Mouse (Mus musculus) gastrocnemius, adult 8-10 months (tissue): Measurements from ENCODE around the gene Zfyve28. TPM values are rescaled to one million over a fixed set of nuclear protein-coding genes. Genes with fewer than 3 reads are reported as not detected.
A peak's percentile ranks its signal among the peaks of the same experiment; 100 is the strongest.

Source experiments
- DNase-seq, 2 experiments: peaks; one replicate each; pipeline ENCODE4 v3.0.0; 2022; ENCODE audit warnings: low spot score in 2 of 2
- total RNA-seq, 4 experiments: library from RNA; stranded (reverse); gene quantifications; 2 replicates each; pipeline ENCODE4 v1.2.4; 2022

Gene Zfyve28
- total RNA-seq, 4 experiments from 2014 or later = 0.35 to 1.3 (median 0.68) TPM

DNA sequence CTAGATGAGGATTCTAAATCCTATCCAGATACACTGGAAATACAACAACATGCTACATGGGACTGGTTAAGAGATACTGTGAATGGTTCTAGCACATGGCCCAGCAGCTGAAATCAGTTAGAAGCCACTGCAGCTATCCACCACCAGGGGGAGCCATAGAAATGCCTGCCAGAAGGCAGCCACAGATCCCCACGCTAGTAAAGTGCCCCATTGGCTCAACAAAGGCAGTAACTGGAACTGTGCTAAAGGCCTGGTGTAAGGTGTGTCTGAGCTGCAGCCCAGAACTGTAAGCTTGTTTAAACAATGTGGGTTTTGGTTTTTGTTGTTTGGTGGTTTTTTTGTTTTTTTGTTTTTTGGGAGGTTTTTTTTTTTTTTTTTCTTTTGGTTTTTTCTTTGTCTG, 78.0 kb downstream of the Zfyve28 start:
- peak in 1 of 2 experiments; percentile 49 for DNase-seq

DNA sequence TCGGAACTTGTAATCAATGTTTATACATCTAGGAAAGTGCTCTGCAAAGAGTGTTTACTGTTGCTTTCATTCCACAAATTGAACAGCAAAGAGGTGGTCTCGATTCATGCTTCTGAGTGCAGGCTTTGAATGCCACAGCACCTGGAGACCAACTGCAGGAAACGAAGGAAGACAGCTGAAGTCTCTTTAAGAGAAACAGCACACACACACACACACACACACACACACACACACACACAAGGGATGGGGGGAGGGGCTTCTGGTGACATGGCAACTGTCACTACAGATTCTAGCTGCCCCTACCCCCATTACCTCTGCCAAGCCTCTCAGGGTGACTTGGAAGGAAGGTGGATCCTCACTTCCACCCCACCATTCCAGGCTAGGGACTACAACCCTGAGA, 80.7 kb downstream of the Zfyve28 start:
- no peak for DNase-seq

DNA sequence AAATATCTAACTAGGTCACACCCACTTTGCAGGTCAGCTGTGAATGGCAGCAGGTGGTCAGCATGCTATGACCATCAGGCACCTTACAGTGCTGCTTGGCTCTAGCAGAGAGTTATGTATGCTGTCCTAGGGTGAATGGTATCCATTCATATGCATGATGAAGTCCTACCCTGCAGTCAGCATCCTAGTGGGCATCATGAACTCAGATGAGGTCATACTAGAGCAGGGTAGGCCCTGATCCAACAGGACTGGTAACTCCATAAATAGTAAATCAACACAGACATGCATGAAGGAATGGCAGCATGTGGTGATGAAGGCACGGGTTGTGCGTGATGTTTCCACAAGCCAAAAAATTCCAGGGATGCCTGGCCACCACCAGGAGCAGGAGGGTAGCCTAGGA, 82.5 kb downstream of the Zfyve28 start:
- DNase-seq = no peak

- no peak for DNase-seq
Observed at GRCm38 (mm10) chr5:34204911-34205310, 83.3 kb downstream of the Zfyve28 start.

DNA sequence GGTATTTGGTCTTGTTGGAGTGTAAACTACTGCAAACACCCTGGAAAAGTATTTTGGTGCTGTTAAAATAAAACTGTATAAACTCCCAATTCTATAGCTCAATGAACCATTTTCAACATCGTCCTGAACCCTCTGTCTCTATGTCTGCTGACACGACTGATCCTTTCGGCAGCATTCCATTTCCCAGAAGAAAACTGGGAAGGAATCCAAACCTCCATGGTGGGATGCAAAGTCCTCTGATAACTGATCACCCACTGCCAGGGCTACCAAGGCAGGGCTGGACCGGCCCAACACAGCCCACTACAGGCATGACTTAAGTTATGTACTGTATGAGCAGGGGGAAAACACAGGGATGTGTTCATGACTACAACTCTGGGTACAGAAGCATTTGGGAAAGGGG, 86.2 kb downstream of the Zfyve28 start:
- no peak for DNase-seq

GRCm38 (mm10) chr5:34201396-34201795, 86.9 kb downstream of the Zfyve28 start:
- DNase-seq = peak in 1 of 2 experiments; percentile 43

GRCm38 (mm10) chr5:34198615-34199014, 89.6 kb downstream of the Zfyve28 start:
- DNase-seq = no peak

DNA sequence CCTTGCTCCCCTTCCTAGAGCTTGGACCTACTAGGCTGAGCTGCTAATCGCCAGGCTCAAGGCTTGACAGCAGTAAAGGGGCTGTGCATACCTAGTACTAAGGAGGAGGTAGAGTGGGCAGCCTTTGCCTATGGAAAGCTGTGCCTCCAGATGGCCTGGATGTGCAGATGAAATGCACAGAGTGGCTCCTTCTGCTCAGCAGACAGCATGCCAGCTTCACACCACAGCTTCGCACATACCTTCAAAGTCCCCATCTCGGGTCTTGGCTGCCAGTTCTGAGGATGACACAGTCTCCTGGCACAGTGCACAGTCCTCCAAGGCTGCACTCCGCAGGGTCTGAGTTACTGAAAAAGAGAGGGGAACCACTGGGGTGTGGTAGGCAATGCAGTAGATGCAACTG, 91.0 kb downstream of the Zfyve28 start:
- DNase-seq = no peak

- no peak for DNase-seq
Observed at GRCm38 (mm10) chr5:34196423-34196822, 91.8 kb downstream of the Zfyve28 start.

DNA sequence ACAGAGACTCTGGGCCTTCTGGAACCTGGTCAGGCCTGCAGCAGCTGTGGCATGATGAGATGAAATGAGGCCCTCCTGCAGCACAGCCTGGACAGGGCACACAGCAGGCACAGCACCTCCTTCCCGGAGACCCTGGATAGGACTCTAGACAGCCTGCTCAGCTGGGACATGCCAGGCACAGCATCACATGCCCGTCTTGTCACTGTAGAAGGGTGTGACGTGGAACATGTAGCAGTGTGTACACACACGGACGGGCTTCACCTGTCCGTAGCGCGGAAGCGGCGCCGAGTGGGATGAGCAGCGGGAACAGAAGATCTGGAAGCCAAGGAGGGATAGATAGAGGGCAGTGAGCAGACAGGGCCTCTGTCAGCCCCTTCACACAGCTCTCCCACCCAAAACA, 92.5 kb downstream of the Zfyve28 start:
- no peak for DNase-seq

GRCm38 (mm10) chr5:34194975-34195662, 93.1 kb downstream of the Zfyve28 start:
- no peak for DNase-seq

- no peak for DNase-seq
Observed at GRCm38 (mm10) chr5:34194426-34194825, 93.8 kb downstream of the Zfyve28 start.

DNA sequence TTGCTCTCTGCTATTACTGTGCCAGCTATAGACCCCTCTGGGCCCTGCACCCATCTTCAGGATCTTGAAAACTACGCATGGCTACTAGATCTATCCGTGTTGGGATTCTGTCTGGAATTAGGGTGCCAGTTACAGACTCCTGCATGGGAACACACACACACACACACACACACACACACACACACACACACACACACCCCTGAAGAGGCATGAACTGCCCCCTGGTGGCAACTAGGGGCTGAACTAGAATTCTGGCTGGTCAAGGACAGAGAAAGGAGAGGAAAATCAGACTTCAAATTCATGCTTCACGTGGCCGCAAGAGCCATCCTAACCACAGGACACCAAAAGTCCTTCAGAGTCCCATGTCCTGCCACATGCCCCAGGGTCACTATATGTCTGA, 96.4 kb downstream of the Zfyve28 start:
- no peak for DNase-seq

- DNase-seq = no peak
Observed at GRCm38 (mm10) chr5:34191021-34191420, 97.2 kb downstream of the Zfyve28 start.

GRCm38 (mm10) chr5:34189521-34189920, 98.7 kb downstream of the Zfyve28 start:
- DNase-seq = no peak

DNA sequence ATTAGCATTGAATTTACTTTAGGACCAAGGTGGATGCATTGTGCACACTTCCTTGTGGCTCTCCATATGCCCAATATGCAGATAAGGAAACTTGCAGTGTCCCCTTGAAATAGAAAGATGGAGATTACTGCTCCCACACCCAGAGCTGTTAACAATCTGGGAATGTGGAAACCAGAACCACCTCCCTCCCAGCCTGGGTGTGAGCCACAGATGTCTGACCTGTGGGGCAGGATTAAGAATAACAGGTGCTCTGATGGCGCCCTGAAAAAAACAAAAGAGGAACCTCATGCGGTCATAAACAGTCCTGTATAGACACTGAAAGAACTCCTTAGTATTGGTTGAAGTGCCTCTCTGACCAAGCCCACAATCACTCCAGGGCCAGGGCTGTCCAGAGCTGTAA, 99.4 kb downstream of the Zfyve28 start:
- DNase-seq = no peak

GRCm38 (mm10) chr5:34187601-34188316, 100.5 kb downstream of the Zfyve28 start, which contains the start of gene Mxd4:
TSS of gene Mxd4 (minus strand) at chr5:34187720.
- DNase-seq = peak; percentile 99 to 100

- peak in 1 of 2 experiments; percentile 47 for DNase-seq
Observed at GRCm38 (mm10) chr5:34186961-34187391, 101.3 kb downstream of the Zfyve28 start.

DNA sequence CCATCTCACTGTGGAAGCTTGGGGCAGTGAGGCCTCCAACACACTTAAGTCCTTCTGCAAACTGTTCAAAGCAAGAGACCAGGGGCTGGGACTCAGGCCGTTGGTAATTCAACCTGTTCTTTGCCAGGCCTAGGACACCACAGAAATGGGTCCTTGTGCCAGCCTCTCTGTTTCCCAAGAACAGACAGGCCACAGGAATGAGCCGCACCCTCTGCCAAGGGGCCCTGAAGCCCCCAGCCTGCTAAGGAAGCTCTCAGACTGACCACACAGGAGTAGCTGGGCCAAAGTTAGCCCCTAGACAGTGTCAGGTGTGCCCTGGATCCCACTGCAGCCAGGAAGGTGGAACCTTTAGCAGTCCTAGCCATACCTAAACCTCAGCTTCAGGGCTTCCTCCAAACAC, 101.9 kb downstream of the Zfyve28 start:
- DNase-seq = peak in 1 of 2 experiments; percentile 15

DNA sequence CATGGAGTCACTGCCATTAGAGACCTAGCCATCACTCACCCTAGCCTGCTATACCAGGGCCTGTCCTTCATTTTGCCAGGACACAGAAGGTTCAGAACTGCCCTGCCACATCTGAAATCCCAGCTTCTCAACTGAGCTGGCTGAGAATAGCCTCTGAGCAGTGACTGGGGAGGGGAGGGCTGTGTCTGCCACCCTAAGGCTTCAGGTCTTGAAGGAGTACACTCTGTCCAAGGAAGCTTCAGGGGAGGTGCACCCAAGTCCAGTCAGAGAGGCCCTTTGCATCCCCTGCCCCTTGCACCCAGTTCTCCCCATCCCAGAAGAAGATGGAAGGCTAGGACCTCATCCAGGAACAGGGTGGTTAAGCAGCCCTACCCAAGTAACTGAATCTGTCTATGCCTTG, 102.5 kb downstream of the Zfyve28 start:
- DNase-seq = peak in 1 of 2 experiments; percentile 2

DNA sequence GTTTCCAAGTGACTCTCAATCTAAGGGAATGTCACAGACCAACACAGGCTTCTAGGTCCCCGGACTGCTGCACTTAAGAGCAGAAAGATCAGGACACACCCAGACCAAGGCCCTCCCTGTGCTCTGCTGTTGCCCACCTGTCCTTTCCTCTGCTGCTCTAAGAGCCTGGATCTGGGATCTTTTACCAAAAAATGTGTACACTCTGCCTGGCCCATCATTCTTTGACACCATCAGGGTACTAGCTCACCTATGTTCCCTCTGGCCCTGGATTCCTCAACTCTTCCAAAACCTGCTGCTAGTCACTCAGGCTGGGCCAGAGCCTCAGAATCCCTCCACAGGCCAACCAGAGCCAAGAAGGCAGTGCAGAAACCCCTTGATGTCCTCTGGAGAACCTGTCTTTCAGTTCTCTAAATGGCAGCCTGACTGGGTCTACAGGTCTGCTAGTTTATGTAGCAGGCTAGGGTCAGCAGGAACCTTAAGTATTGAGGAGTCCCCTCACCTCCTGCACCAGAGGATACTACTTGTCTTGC, 103.1 kb downstream of the Zfyve28 start:
- peak in 1 of 2 experiments; percentile 2 for DNase-seq

DNA sequence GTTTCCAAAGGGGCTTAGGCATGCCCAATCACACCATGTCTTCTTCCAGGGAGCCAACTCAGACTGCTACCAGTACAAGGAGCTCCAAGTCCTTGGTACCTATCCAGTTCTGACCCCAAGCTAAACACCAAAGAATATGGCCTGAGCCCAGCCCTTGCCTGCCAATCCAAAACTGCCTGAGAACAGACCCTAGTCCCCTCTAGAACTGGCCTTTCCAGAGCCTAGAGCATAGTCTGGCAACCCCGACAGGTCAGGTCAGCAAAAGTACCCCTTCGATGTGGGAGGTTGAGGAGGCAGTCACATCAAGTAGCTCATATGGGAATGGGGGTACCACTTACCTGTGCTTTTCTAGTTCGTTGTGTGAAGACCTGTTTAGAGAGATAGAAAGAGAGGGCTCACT, 104.3 kb downstream of the Zfyve28 start:
- DNase-seq = peak in 1 of 2 experiments; percentile 2
